Mouse (Mus musculus) lung, embryonic 14.5 days (tissue): ENCODE data around the gene Mindy4. TPM values are rescaled to one million over a fixed set of nuclear protein-coding genes. Genes with fewer than 3 reads are reported as not detected.
A peak's percentile ranks its signal among the peaks of the same experiment; 100 is the strongest.

Experiments used
- ATAC-seq: fragments of 200-750 bp; cut with Nextera tagmentation; 2 replicates; pipeline ENCODE4 v1.8.0; 2017; ENCODE audit warnings: mild to moderate bottlenecking, moderate TSS enrichment, moderate library complexity; ENCODE audit not compliant: insufficient read depth
- DNase-seq: peaks from one replicate; pipeline ENCODE4 v3.0.0-alpha.2; 2015
- H3K27ac ChIP-seq: fragments of 300-500 bp; sonication (generic); 2 replicates; pipeline ENCODE4 v1.5.1; 2014; ENCODE audit warnings: low read depth, mild to moderate bottlenecking, moderate library complexity
- H3K27me3 ChIP-seq: fragments of 300-500 bp; sonication (generic); 2 replicates; pipeline ENCODE4 v1.6.1; 2014; ENCODE audit warnings: low read length, control low read depth; ENCODE audit not compliant: insufficient read depth
- H3K36me3 ChIP-seq: fragments of 300-500 bp; sonication (generic); 2 replicates; pipeline ENCODE4 v1.6.1; 2014; ENCODE audit warnings: control low read depth; ENCODE audit not compliant: insufficient read depth
- H3K4me1 ChIP-seq: fragments of 300-500 bp; sonication (generic); 2 replicates; pipeline ENCODE4 v1.6.1; 2014; ENCODE audit warnings: antibody characterized with exemption, control low read depth; ENCODE audit not compliant: insufficient read depth
- H3K4me2 ChIP-seq: fragments of 300-500 bp; sonication (generic); 2 replicates; pipeline ENCODE4 v1.6.1; 2014; ENCODE audit warnings: mild to moderate bottlenecking
- H3K4me3 ChIP-seq: fragments of 300-500 bp; sonication (generic); 2 replicates; pipeline ENCODE4 v1.5.1; 2014; ENCODE audit warnings: low read depth, low read length
- H3K9ac ChIP-seq: fragments of 300-500 bp; sonication (generic); 2 replicates; pipeline ENCODE4 v1.6.1; 2014
- H3K9me3 ChIP-seq: fragments of 300-500 bp; sonication (generic); 2 replicates; pipeline ENCODE4 v1.6.1; 2016; ENCODE audit warnings: low read depth, low read length, control low read depth
- CTCF ChIP-seq: IDR thresholded peaks from 2 replicates; pipeline ENCODE4 v1.5.1; 2016; ENCODE audit warnings: antibody characterized with exemption, low read depth
- WGBS: fragments of 180-500 bp; shearing (Covaris S2); extraction: QIAGEN DNeasy Blood & Tissue Kit; methylation state at CpG from one replicate; pipeline ENCODE4 v1.1.7; 2014; 5-methylcytosine and 5-hydroxymethylcytosine counted together
- polyA plus RNA-seq: library from polyadenylated mRNA; unstranded; fragments of >200 nt; fragmentation: Nextera tagmentation; extraction: Ambion mirVana; gene quantifications from 2 replicates; pipeline ENCODE4 v1.2.1, GENCODE M21; 2014

The Mindy4 gene
- polyA plus RNA-seq, 1 experiment from 2014 or later: 18.8 TPM

DNA sequence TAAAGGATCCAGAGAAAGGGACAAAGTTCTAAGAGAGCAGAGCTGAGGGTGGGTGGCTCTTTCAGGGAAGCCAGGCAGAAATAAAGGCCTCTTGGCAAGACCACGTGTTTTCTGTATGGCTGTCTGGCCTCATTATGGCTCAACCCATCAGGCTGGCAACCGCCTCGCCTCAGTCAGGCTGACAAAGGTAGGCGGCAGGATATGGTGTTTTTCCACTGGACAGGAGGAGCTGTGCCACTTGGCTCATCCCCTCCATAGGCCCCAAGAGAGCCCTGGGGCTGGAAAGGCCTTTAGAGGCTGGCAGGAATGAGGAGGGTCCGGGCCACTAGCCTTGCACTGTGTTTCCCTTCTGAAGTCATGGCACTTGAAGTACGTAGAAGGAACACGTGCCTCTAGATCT is 69.8 kb downstream of the Mindy4 start:
- ATAC-seq (peak; percentile 31; the same call in 1 of the 2 replicates), DNase-seq (no peak)
- Histone ChIP-seq H3K27ac (no peak overlapping the region), H3K4me3 (no peak overlapping the region), H3K9me3 (no peaks in the 10 kb centered on the region), H3K36me3 (no peaks in the 10 kb centered on the region), H3K4me2 (no peak overlapping the region), H3K9ac (no peak overlapping the region), H3K27me3 (no peaks in the 10 kb centered on the region), H3K4me1 (no peaks in the 10 kb centered on the region)
- WGBS: 78% methylated on average over 7 of the region's 7 CpGs
- no peak for TF ChIP-seq CTCF

DNA sequence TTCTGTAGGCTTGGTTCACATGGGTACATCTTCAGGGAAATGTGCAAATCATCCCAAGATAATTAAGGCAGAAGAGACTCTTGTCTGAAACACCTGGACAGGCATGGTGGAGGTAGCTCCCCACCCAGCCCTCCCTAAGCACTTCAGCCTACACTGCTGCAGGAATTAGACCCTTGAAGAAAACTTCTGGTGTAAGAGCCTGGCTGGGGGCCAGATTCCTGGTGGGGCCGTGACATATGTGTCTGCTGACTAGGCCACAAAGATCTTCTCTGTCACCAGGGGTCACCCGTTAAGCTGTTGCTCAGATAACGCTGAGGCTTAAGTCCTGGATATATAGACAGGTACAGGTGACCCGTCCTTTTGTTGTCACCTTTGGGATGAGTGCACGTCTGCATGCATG is 70.3 kb downstream of the Mindy4 start:
- no peaks in the 10 kb centered on the region for H3K9me3 ChIP-seq
- H3K4me2 ChIP-seq: no peak overlapping the region
- no peak overlapping the region for H3K27ac ChIP-seq
- H3K4me1 ChIP-seq: no peaks in the 10 kb centered on the region
- WGBS: 55% methylated on average over 5 of the region's 5 CpGs
- TF ChIP-seq CTCF: no peak
- peak; percentile 67 for DNase-seq
- ATAC-seq: peak; percentile 69; the same call in 1 of the 2 replicates
- no peaks in the 10 kb centered on the region for H3K36me3 ChIP-seq
- H3K27me3 ChIP-seq: no peaks in the 10 kb centered on the region
- no peak overlapping the region for H3K9ac ChIP-seq
- no peak overlapping the region for H3K4me3 ChIP-seq

DNA sequence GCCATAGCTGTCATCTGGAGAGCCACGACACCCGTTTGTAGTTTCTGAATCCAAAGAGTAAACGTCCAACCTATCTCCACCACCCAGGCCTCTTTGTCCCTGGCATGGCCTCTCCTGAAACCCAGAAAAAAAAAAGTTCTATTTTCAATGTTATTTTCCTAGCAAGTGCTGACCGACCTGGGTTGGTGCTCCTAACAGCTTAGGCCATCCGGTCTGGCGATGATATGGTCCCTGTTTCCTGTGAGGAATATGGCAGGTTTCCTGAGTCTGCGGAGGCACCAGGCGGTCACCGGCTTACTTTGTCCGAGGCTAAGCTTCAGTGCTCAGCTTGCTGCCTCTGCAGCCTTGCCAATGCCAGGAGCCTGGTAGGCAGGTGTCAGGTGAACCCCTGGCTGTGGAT is 71.8 kb downstream of the Mindy4 start:
- no peak overlapping the region for H3K4me2 ChIP-seq
- H3K27me3 ChIP-seq: no peaks in the 10 kb centered on the region
- H3K4me1 ChIP-seq: no peaks in the 10 kb centered on the region
- 77% methylated on average over 10 of the region's 10 CpGs for WGBS
- DNase-seq (peak; percentile 27), ATAC-seq (no peak)
- no peaks in the 10 kb centered on the region for H3K36me3 ChIP-seq
- no peak for TF ChIP-seq CTCF
- H3K9ac ChIP-seq: no peak overlapping the region
- H3K9me3 ChIP-seq: no peaks in the 10 kb centered on the region
- no peak overlapping the region for H3K27ac ChIP-seq
- H3K4me3 ChIP-seq: no peak overlapping the region

DNA sequence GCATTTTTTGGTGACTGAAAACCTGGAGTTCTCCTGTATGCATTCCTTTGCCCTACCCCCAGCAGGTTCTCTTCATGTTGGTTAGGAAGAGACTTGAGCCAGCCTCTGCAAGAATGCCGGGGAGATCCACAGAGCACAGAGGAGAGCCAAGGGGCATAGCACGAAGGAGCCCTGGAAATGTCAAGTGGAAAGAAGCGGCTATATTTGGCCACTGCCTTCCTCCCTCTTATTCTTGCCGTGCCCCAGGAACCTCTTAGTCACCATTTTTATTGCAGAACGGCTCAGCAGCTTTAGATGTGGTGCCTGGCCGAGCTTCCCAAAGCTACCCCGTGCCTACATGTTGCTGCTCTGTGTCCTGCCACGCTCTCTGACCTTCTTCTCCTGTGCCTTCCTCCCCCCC is 72.6 kb downstream of the Mindy4 start:
- H3K4me2 ChIP-seq: no peak overlapping the region
- 79% methylated on average over 8 of the region's 8 CpGs for WGBS
- H3K27me3 ChIP-seq: no peaks in the 10 kb centered on the region
- TF ChIP-seq CTCF: no peak
- no peaks in the 10 kb centered on the region for H3K36me3 ChIP-seq
- no peaks in the 10 kb centered on the region for H3K9me3 ChIP-seq
- no peak overlapping the region for H3K4me3 ChIP-seq
- no peak overlapping the region for H3K9ac ChIP-seq
- no peak overlapping the region for H3K27ac ChIP-seq
- no peak for DNase-seq
- no peak for ATAC-seq
- no peaks in the 10 kb centered on the region for H3K4me1 ChIP-seq

DNA sequence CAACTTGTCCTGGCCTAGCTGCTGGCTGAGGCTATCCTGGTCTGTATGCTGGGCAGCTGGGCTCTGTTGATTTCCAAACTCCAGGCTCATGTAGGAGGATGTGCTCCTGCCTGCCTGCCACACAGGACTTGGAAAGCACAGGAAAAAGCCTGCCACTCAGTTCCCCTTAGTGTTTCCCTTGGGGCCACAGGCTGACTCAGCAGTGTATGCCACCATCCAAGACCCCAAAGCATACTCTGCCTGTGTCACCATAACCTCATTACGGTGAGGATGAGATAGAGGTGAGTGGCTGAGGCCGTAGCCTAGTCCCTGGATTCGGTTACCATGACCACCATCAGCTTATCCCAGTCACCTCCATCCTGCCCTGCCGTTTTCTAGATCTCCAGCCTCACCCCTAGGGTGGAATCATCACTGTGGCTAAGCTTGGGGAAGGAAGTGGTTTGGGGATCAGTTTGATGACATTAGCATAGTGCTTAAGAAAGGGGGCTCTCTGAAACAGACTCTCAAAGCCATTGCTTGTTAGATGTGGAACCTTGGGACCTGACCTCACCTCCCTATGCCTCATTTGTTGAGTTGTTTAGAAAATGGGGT is 73.6 kb downstream of the Mindy4 start:
- H3K27ac ChIP-seq: no peak overlapping the region
- no peak for DNase-seq
- H3K9ac ChIP-seq: no peak overlapping the region
- no peak overlapping the region for H3K4me2 ChIP-seq
- H3K4me1 ChIP-seq: no peaks in the 10 kb centered on the region
- no peak for ATAC-seq
- H3K4me3 ChIP-seq: no peak overlapping the region
- no peaks in the 10 kb centered on the region for H3K9me3 ChIP-seq
- TF ChIP-seq CTCF: no peak
- H3K27me3 ChIP-seq: no peaks in the 10 kb centered on the region
- H3K36me3 ChIP-seq: no peaks in the 10 kb centered on the region
- 77% methylated on average over 4 of the region's 4 CpGs for WGBS

DNA sequence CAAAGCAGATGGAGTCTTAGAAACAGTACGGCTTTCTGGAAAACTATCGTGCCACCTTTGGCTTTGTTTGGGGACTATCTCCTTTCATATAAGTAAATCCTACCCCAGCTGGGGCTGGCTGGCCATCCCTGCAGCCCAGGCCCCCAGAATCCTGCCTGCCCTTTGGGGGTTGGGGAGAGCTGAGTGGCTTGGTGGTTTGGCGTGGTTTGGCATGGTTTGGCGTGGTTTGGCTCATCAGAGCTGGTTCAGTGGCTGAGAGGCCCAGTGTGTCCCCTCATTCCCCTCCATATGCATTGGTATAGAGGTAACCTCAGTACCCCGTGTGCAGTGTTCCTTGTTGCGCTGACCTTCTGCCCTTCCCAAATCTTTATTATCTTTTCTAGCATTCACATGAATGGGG is 74.9 kb downstream of the Mindy4 start:
- no peak overlapping the region for H3K9ac ChIP-seq
- 77% methylated on average over 6 of the region's 6 CpGs for WGBS
- DNase-seq (no peak), ATAC-seq (no peak)
- H3K27me3 ChIP-seq: no peaks in the 10 kb centered on the region
- H3K4me3 ChIP-seq: no peak overlapping the region
- no peaks in the 10 kb centered on the region for H3K9me3 ChIP-seq
- H3K36me3 ChIP-seq: 0 out of 2 replicates have a peak, but pooled peaks cover 3% of the 10 kb centered on the region
- no peak for TF ChIP-seq CTCF
- no peak overlapping the region for H3K4me2 ChIP-seq
- no peaks in the 10 kb centered on the region for H3K4me1 ChIP-seq
- H3K27ac ChIP-seq: no peak overlapping the region

DNA sequence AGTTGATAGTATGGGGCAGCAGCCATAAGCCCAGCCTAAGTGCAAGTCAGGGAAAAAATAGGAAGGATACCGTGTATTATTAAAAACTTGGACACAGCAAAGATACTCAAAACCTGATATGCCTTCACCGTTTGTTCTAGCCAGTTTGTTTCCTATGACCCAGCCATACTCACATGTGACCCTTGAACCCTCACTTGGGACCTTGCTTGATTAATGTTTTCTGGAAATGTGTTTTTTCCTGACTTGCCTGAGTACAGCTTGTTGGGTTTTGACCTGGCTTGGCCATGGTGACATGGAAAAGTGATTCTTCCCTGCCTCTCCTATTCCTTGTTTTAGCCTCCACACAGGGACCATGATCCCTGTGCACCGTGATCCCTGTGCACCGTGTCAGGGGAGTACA is 75.3 kb downstream of the Mindy4 start:
- Histone ChIP-seq H3K9me3 (no peaks in the 10 kb centered on the region), H3K27ac (no peak overlapping the region), H3K4me2 (no peak overlapping the region), H3K4me3 (no peak overlapping the region), H3K36me3 (0 out of 2 replicates have a peak, but pooled peaks cover 3% of the 10 kb centered on the region), H3K4me1 (no peaks in the 10 kb centered on the region), H3K27me3 (no peaks in the 10 kb centered on the region), H3K9ac (no peak overlapping the region)
- no peak for DNase-seq
- WGBS: 60% methylated on average over 4 of the region's 4 CpGs
- no peak for ATAC-seq
- TF ChIP-seq CTCF: no peak
